Comparison of ENCODE assay signal across 13 mouse cellular contexts in genomic region chr3:101578072-101578471, GRCm38 (mm10). TPM values are rescaled to one million over a fixed set of nuclear protein-coding genes. Genes with fewer than 3 reads are reported as not detected.
DNase-seq lines count a peak whose midpoint lies in the region; ATAC-seq and TF ChIP-seq lines count a peak whose summit lies in the region.
"Had no signal": no experiment of that assay in that cellular context is flagged by ENCODE, and none has a peak within 500 bp of the region (broad histone marks: within the 10 kb centered on the region; RNA-seq: fewer than 3 reads in every experiment).

No protein-coding gene starts in this region.

- peaks cover 89% of the 10 kb centered on the region for H3K36me3 ChIP-seq in heart, embryonic 13.5 days
- H3K36me3 ChIP-seq in heart, embryonic 11.5 days (ENCODE audit: control insufficient read depth, insufficient read depth, low read length): peaks cover 65% of the 10 kb centered on the region
- peaks cover 45% of the 10 kb centered on the region for H3K36me3 ChIP-seq in kidney, adult 2 months (ENCODE audit: control insufficient read depth, insufficient read depth, low read length)
- H3K36me3 ChIP-seq in kidney, embryonic 14.5 days (ENCODE audit: control insufficient read depth, insufficient read depth, low read length): peaks cover 83% of the 10 kb centered on the region
- peaks cover 64% of the 10 kb centered on the region for H3K36me3 ChIP-seq in intestine, embryonic 15.5 days
- H3K36me3 ChIP-seq in stomach, embryonic 15.5 days: peaks cover 72% of the 10 kb centered on the region

- H3K4me3 ChIP-seq in heart, embryonic 13.5 days: no peak overlapping the region
- H3K4me3 ChIP-seq in heart, embryonic 11.5 days (ENCODE audit: low read depth, low read length): no peak overlapping the region
- H3K4me3 ChIP-seq in kidney, adult 2 months (ENCODE audit: insufficient read depth, low read depth, low read length): no peak overlapping the region
- no peak overlapping the region for H3K4me3 ChIP-seq in kidney, embryonic 14.5 days (ENCODE audit: low read length)
- no peak overlapping the region for H3K4me3 ChIP-seq in intestine, embryonic 15.5 days (replicated peaks)
- H3K4me3 ChIP-seq in stomach, embryonic 15.5 days (replicated peaks): no peak overlapping the region
- no peak overlapping the region for H3K4me3 ChIP-seq in lung, adult 2 months (replicated peaks; ENCODE audit: extremely low read depth, low read depth, low read length)
- H3K4me3 ChIP-seq: limb, embryonic 13.5 days; liver, embryonic 15.5 days; myocyte had no signal

- H3K9me3 ChIP-seq in heart, embryonic 13.5 days: no peaks in the 10 kb centered on the region
- H3K9me3 ChIP-seq in heart, embryonic 11.5 days (replicated peaks; ENCODE audit: control insufficient read depth, low read length): no peaks in the 10 kb centered on the region
- no peaks in the 10 kb centered on the region for H3K9me3 ChIP-seq in kidney, embryonic 14.5 days (ENCODE audit: control insufficient read depth, low read length)
- H3K9me3 ChIP-seq in intestine, embryonic 15.5 days: no peaks in the 10 kb centered on the region
- H3K9me3 ChIP-seq in stomach, embryonic 15.5 days: no peaks in the 10 kb centered on the region
- H3K9me3 ChIP-seq: limb, embryonic 13.5 days; liver, embryonic 15.5 days had no signal

- H3K4me2 ChIP-seq in heart, embryonic 13.5 days: no peak overlapping the region
- H3K4me2 ChIP-seq in heart, embryonic 11.5 days: no peak overlapping the region
- H3K4me2 ChIP-seq in kidney, embryonic 14.5 days (replicated peaks; ENCODE audit: low read depth, low read length): no peak overlapping the region
- H3K4me2 ChIP-seq in intestine, embryonic 15.5 days (replicated peaks): no peak overlapping the region
- no peak overlapping the region for H3K4me2 ChIP-seq in stomach, embryonic 15.5 days
- H3K4me2 ChIP-seq: limb, embryonic 13.5 days; liver, embryonic 15.5 days had no signal

- TF ChIP-seq CTCF in kidney, adult 2 months (conservative IDR thresholded peaks at IDR 0.05; ENCODE audit: insufficient read depth, insufficient read length, low read depth, low read length): no peak
- TF ChIP-seq CTCF in lung, adult 2 months (IDR thresholded peaks at IDR 0.05; ENCODE audit: insufficient read depth, low read length): no peak

- peaks cover 39% of the 10 kb centered on the region for H3K4me1 ChIP-seq in heart, embryonic 13.5 days
- H3K4me1 ChIP-seq in heart, embryonic 11.5 days (ENCODE audit: control insufficient read depth, insufficient read depth, low read length): peaks cover 10% of the 10 kb centered on the region
- peaks cover 4% of the 10 kb centered on the region; the same call in 1 of the 2 replicates for H3K4me1 ChIP-seq in kidney, adult 2 months (ENCODE audit: control insufficient read depth, insufficient read depth, low read length)
- H3K4me1 ChIP-seq in kidney, embryonic 14.5 days (ENCODE audit: control insufficient read depth, insufficient read depth, low read length): no peaks in the 10 kb centered on the region
- no peaks in the 10 kb centered on the region for H3K4me1 ChIP-seq in intestine, embryonic 15.5 days (replicated peaks)
- H3K4me1 ChIP-seq in stomach, embryonic 15.5 days: no peaks in the 10 kb centered on the region
- H3K4me1 ChIP-seq in lung, adult 2 months (ENCODE audit: control insufficient read depth, insufficient read depth, low read length): no peaks in the 10 kb centered on the region
- H3K4me1 ChIP-seq: liver, embryonic 15.5 days had no signal

- no peaks in the 10 kb centered on the region for H3K27me3 ChIP-seq in heart, embryonic 13.5 days (replicated peaks)
- H3K27me3 ChIP-seq in heart, embryonic 11.5 days (ENCODE audit: control insufficient read depth, insufficient read depth, low read length): no peaks in the 10 kb centered on the region
- H3K27me3 ChIP-seq in kidney, adult 2 months (replicated peaks; ENCODE audit: control insufficient read depth, insufficient read depth, low read length): no peaks in the 10 kb centered on the region
- no peaks in the 10 kb centered on the region for H3K27me3 ChIP-seq in kidney, embryonic 14.5 days (ENCODE audit: control insufficient read depth, insufficient read depth, low read length)
- no peaks in the 10 kb centered on the region for H3K27me3 ChIP-seq in intestine, embryonic 15.5 days (replicated peaks)
- H3K27me3 ChIP-seq in stomach, embryonic 15.5 days (replicated peaks): no peaks in the 10 kb centered on the region
- H3K27me3 ChIP-seq: limb, embryonic 13.5 days; liver, embryonic 15.5 days had no signal

- peak overlapping the region; percentile 33 for H3K27ac ChIP-seq in heart, embryonic 13.5 days (replicated peaks)
- H3K27ac ChIP-seq in heart, embryonic 11.5 days (ENCODE audit: low read depth, low read length): no peak overlapping the region
- H3K27ac ChIP-seq in kidney, adult 2 months (ENCODE audit: insufficient read depth, low read depth, low read length): peak overlapping the region; percentile 54
- no peak overlapping the region for H3K27ac ChIP-seq in kidney, embryonic 14.5 days (ENCODE audit: low read depth, low read length)
- peak overlapping the region; percentile 32; the same call in 1 of the 2 replicates for H3K27ac ChIP-seq in intestine, embryonic 15.5 days
- H3K27ac ChIP-seq in stomach, embryonic 15.5 days: peak overlapping the region; percentile 40; the same call in 1 of the 2 replicates
- H3K27ac ChIP-seq: limb, embryonic 13.5 days; liver, embryonic 15.5 days had no signal

- no peak overlapping the region for H3K9ac ChIP-seq in heart, embryonic 13.5 days
- no peak overlapping the region for H3K9ac ChIP-seq in heart, embryonic 11.5 days (ENCODE audit: low read depth, low read length)
- H3K9ac ChIP-seq in kidney, embryonic 14.5 days (ENCODE audit: low read depth, low read length): no peak overlapping the region
- no peak overlapping the region for H3K9ac ChIP-seq in intestine, embryonic 15.5 days
- no peak overlapping the region for H3K9ac ChIP-seq in stomach, embryonic 15.5 days
- H3K9ac ChIP-seq: forebrain, postnatal 0 days; limb, embryonic 13.5 days; liver, embryonic 15.5 days had no signal

- no peak for ATAC-seq in heart, embryonic 13.5 days (ENCODE audit: extremely low read depth, insufficient number of reproducible peaks, low FRiP score, low TSS enrichment)
- ATAC-seq in heart, embryonic 11.5 days (replicated peaks; ENCODE audit: insufficient number of reproducible peaks, low FRiP score, low TSS enrichment): no peak
- no peak for ATAC-seq in kidney, embryonic 14.5 days (ENCODE audit: low FRiP score, low TSS enrichment)
- ATAC-seq in intestine, embryonic 15.5 days: peak; percentile 10; the same call in 1 of the 2 replicates
- ATAC-seq in stomach, embryonic 15.5 days (ENCODE audit: insufficient read depth, low FRiP score, low read depth): no peak

- TF ChIP-seq POLR2A in kidney, adult 2 months (IDR thresholded peaks at IDR 0.05; ENCODE audit: low read depth, low read length): no peak
- no peak for TF ChIP-seq POLR2A in lung, adult 2 months (IDR thresholded peaks at IDR 0.05; ENCODE audit: borderline replicate concordance, extremely low read depth, low read depth, low read length)

- WGBS in heart, embryonic 13.5 days: 66% methylated on average over 3 of the region's 3 CpGs
- WGBS in heart, embryonic 11.5 days (ENCODE audit: insufficient replicate concordance): 76% methylated on average over 3 of the region's 3 CpGs
- 45% methylated on average over 3 of the region's 3 CpGs for WGBS in kidney, adult 2 months
- WGBS in kidney, embryonic 14.5 days: 93% methylated on average over 3 of the region's 3 CpGs
- 49% methylated on average over 3 of the region's 3 CpGs for WGBS in intestine, embryonic 15.5 days
- 48% methylated on average over 3 of the region's 3 CpGs for WGBS in stomach, embryonic 15.5 days
- 65% methylated on average over 3 of the region's 3 CpGs for WGBS in lung, adult 2 months

- DNase-seq in kidney, adult 2 months: peak; percentile 48
- no peak for DNase-seq in lung, adult 2 months
- DNase-seq: embryo, embryonic 11 days; thymus, adult 18-20 months had no signal

RNA-seq across cellular contexts. Expression of gene Atp1a1, which starts 26.4 kb away (rescaled TPM):
- 243 and 250 TPM in 2 replicates for polyA plus RNA-seq in heart, embryonic 13.5 days (2015; fragmentation: Nextera tagmentation; extraction: Ambion mirVana)
- 404 and 434 TPM in 2 replicates for polyA plus RNA-seq in heart, embryonic 11.5 days (2014; fragmentation: Nextera tagmentation; extraction: Ambion mirVana)
- 2,267 and 2,428 TPM in 2 replicates for polyA plus RNA-seq in kidney, adult 2 months (2012; rRNA removed)
- 166 and 280 TPM in 2 replicates for polyA plus RNA-seq in kidney, embryonic 14.5 days (2014; fragmentation: Nextera tagmentation; extraction: Ambion mirVana)
- polyA plus RNA-seq in intestine, embryonic 15.5 days (2015; fragmentation: Nextera tagmentation; extraction: Ambion mirVana): 247 and 251 TPM in 2 replicates
- 142 and 173 TPM in 2 replicates for polyA plus RNA-seq in stomach, embryonic 15.5 days (2015; fragmentation: Nextera tagmentation; extraction: Ambion mirVana)
- 267 and 269 TPM in 2 replicates for polyA plus RNA-seq in lung, adult 2 months (2012; rRNA removed)

Comparison
In these comparisons a context has a peak if more than half of its experiments do, and no peak if none do; other contexts are left out.
1. H3K27ac ChIP-seq: peak in heart, embryonic 13.5 days (single experiment), kidney, adult 2 months (single experiment), intestine, embryonic 15.5 days (single experiment) and stomach, embryonic 15.5 days (single experiment); none in heart, embryonic 11.5 days (single experiment) and kidney, embryonic 14.5 days (single experiment).